Mouse (Mus musculus) ES-E14 (cell line): ENCODE data around the gene Dcaf5.

ENCODE experiments used
- CHD2 ChIP-seq: IDR thresholded peaks from 2 replicates; pipeline ENCODE4 v1.6.1; 2014; ENCODE audit warnings: mild to moderate bottlenecking, low read depth, low read length, inconsistent platforms
- HCFC1 ChIP-seq: IDR thresholded peaks from 2 replicates; pipeline ENCODE4 v1.6.1; 2012; ENCODE audit warnings: low read length, inconsistent platforms, borderline replicate concordance; ENCODE audit not compliant: insufficient read depth
- MAFK ChIP-seq: IDR thresholded peaks from 2 replicates; pipeline ENCODE4 v1.6.1; 2014; ENCODE audit warnings: mild to moderate bottlenecking, low read depth, low read length, inconsistent platforms; ENCODE audit not compliant: insufficient read depth
- ZC3H11A ChIP-seq: IDR thresholded peaks from 2 replicates; pipeline ENCODE4 v1.6.1; 2012; ENCODE audit warnings: low read depth, mild to moderate bottlenecking, inconsistent platforms, low read length, borderline replicate concordance
- ZNF384 ChIP-seq: IDR thresholded peaks from 2 replicates; pipeline ENCODE4 v1.6.1; 2012; ENCODE audit warnings: low read depth, low read length, inconsistent platforms

- TF ChIP-seq HCFC1 (no peak), MAFK (no peak), ZC3H11A (no peak), CHD2 (no peak), ZNF384 (no peak)
Measured at GRCm38 (mm10) chr12:80360321-80360720, 76.1 kb downstream of the Dcaf5 start.
